Mouse (Mus musculus): ENCODE results near the gene Cts7.

Cts7 gene

DNA sequence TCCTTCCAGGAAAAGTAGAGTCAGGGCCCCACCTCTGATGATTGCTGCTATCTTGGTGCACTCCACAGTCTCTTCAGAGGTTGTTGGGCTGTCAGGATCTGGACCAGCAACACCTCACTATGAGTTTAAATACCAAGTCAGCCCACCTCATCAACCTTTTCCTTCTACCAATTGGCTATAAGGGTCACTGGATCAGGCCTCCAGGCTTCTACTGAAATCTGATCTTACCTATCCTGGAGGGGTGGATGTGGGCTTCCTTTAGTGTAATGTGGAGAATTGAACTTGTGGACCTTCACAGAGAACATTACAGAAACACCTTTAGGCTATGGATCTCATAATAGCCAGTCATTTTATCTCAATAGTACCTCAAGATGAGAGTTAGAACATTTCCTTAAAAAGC is at the start of gene Cts7:
Gene Cts7 (minus strand): TSS at position 101 of the 400 bp plus-strand sequence.
- DNase-seq, result no peak
